ENCODE assay signal across 8 mouse cellular contexts in genomic region chr4:116075631-116076368, GRCm38 (mm10). TPM values are rescaled to one million over a fixed set of nuclear protein-coding genes. Genes with fewer than 3 reads are reported as not detected.
DNase-seq lines count a peak whose midpoint lies in the region; ATAC-seq and TF ChIP-seq lines count a peak whose summit lies in the region.

No protein-coding gene starts in this region.

- H3K27me3 ChIP-seq in G1E (ENCODE audit: insufficient read depth, low read length) = no peaks in the 10 kb centered on the region
- no peaks in the 10 kb centered on the region for H3K27me3 ChIP-seq in forebrain, embryonic 13.5 days

- WGBS in forebrain, embryonic 13.5 days = under 1% methylated on average over 62 of the region's 77 CpGs

- H3K4me1 ChIP-seq in G1E (ENCODE audit: insufficient read depth, low read depth, low read length) = peaks cover 43% of the 10 kb centered on the region
- peaks cover 35% of the 10 kb centered on the region for H3K4me1 ChIP-seq in forebrain, embryonic 13.5 days

- peak overlapping the region; percentile 92 for H3K9ac ChIP-seq in forebrain, embryonic 13.5 days

- peak overlapping the region; percentile 92 for H3K4me2 ChIP-seq in forebrain, embryonic 13.5 days

- peak; percentile 45 for DNase-seq in G1E (ENCODE audit: low spot score)
- peak; percentile 53 for DNase-seq in c-Kit-negative CD71-positive TER-119-positive erythroid progenitor cells, embryonic 14.5 days (ENCODE audit: low read depth, low spot score)
- peak; percentile 84 for DNase-seq in heart, postnatal 4 days
- DNase-seq in layer of hippocampus, postnatal 10 days (ENCODE audit: low spot score in 2 of 2) = peak; percentile 71 to 81
- DNase-seq in lung, postnatal 14 days = peak; percentile 75
- peak; percentile 74 for DNase-seq in ovary, postnatal 36 days (ENCODE audit: low spot score)
- peak; percentile 56 to 75 for DNase-seq in urinary bladder, adult 18-20 months (ENCODE audit: low spot score in 2 of 2)

- TF ChIP-seq CTCF in G1E (IDR thresholded peaks at IDR 0.05; ENCODE audit: low read depth, low read length) = peak; percentile 25; the same call in 1 of the 2 replicates

- no peak for ATAC-seq in G1E (ENCODE audit: extremely low read depth, insufficient number of reproducible peaks, low FRiP score, poor library complexity, severe bottlenecking)
- ATAC-seq in forebrain, embryonic 13.5 days = peak; percentile 71

- no peaks in the 10 kb centered on the region for H3K9me3 ChIP-seq in G1E (replicated peaks)
- H3K9me3 ChIP-seq in forebrain, embryonic 13.5 days (replicated peaks) = no peaks in the 10 kb centered on the region

- peaks cover 45% of the 10 kb centered on the region for H3K36me3 ChIP-seq in G1E (replicated peaks)
- peaks cover 16% of the 10 kb centered on the region for H3K36me3 ChIP-seq in forebrain, embryonic 13.5 days (ENCODE audit: poor library complexity, severe bottlenecking)

- H3K4me3 ChIP-seq in G1E (ENCODE audit: low read depth, low read length) = peak overlapping the region; percentile 96
- H3K4me3 ChIP-seq in forebrain, embryonic 13.5 days = peak overlapping the region; percentile 84

- H3K27ac ChIP-seq in forebrain, embryonic 13.5 days = peak overlapping the region; percentile 96

RNA-seq across cellular contexts. Expression of gene Lrrc41, which starts 0.7 kb away (rescaled TPM):
- total RNA-seq in G1E (2014; fragmentation: Nextera tagmentation) (89.0 and 109 TPM in 2 replicates), G1E (2017) (44.9 and 49.4 TPM in 2 replicates)
- 36.3 and 55.8 TPM in 2 replicates for polyA plus RNA-seq in G1E (2012)
- polyA plus RNA-seq in forebrain, embryonic 13.5 days (2015; fragmentation: Nextera tagmentation; extraction: Ambion mirVana) = 54.3 and 59.7 TPM in 2 replicates
- total RNA-seq in heart, postnatal 4 days (2021) = 10 to 100 TPM; 40.6 to 41.5 TPM
- total RNA-seq in layer of hippocampus, postnatal 10 days (2021) = 10 to 100 TPM; 51.9 to 52.8 TPM

RNA-seq across cellular contexts. Expression of gene Uqcrh, which starts 0.9 kb away (rescaled TPM):
- 103 and 132 TPM in 2 replicates for total RNA-seq in G1E (2014; fragmentation: Nextera tagmentation)
- 455 and 620 TPM in 2 replicates for total RNA-seq in G1E (2017)
- 31.1 and 31.2 TPM in 2 replicates for polyA plus RNA-seq in G1E (2012)
- 477 and 508 TPM in 2 replicates for polyA plus RNA-seq in forebrain, embryonic 13.5 days (2015; fragmentation: Nextera tagmentation; extraction: Ambion mirVana)
- total RNA-seq in heart, postnatal 4 days (2021) = 1,000 to 10,000 TPM; 1,575 to 1,686 TPM
- total RNA-seq in layer of hippocampus, postnatal 10 days (2021) = 100 to 1,000 TPM; 402 to 460 TPM

RNA-seq across cellular contexts. Expression of gene Nsun4, which starts 22.1 kb away (rescaled TPM):
- 11.7 and 25.6 TPM in 2 replicates for total RNA-seq in G1E (2014; fragmentation: Nextera tagmentation)
- 13.6 and 14.6 TPM in 2 replicates for total RNA-seq in G1E (2017)
- 0.31 and 0.32 TPM in 2 replicates for polyA plus RNA-seq in G1E (2012)
- polyA plus RNA-seq in forebrain, embryonic 13.5 days (2015; fragmentation: Nextera tagmentation; extraction: Ambion mirVana) = 13.7 and 15.6 TPM in 2 replicates
- total RNA-seq in heart, postnatal 4 days (2021) = 10 to 100 TPM; 27.0 to 28.6 TPM
- 1 to 10 TPM; 8.1 to 8.2 TPM for total RNA-seq in layer of hippocampus, postnatal 10 days (2021)

RNA-seq across cellular contexts. Expression of gene Rad54l, which starts 47.7 kb away (rescaled TPM):
- 46.1 and 56.1 TPM in 2 replicates for total RNA-seq in G1E (2014; fragmentation: Nextera tagmentation)
- 43.2 and 47.0 TPM in 2 replicates for total RNA-seq in G1E (2017)
- polyA plus RNA-seq in G1E (2012) = 2.4 and 3.4 TPM in 2 replicates
- polyA plus RNA-seq in forebrain, embryonic 13.5 days (2015; fragmentation: Nextera tagmentation; extraction: Ambion mirVana) = 45.8 and 48.7 TPM in 2 replicates
- 10 to 100 TPM; 10.4 to 10.6 TPM for total RNA-seq in heart, postnatal 4 days (2021)
- total RNA-seq in layer of hippocampus, postnatal 10 days (2021) = 1 to 10 TPM; 1.6 to 2.1 TPM

RNA-seq across cellular contexts. Expression of gene Pomgnt1, which starts 47.8 kb away (rescaled TPM):
- 35.2 and 40.5 TPM in 2 replicates for total RNA-seq in G1E (2014; fragmentation: Nextera tagmentation)
- total RNA-seq in G1E (2017) = 37.2 and 47.0 TPM in 2 replicates
- 5.5 and 6.2 TPM in 2 replicates for polyA plus RNA-seq in G1E (2012)
- polyA plus RNA-seq in forebrain, embryonic 13.5 days (2015; fragmentation: Nextera tagmentation; extraction: Ambion mirVana) = 52.8 and 54.2 TPM in 2 replicates
- total RNA-seq in heart, postnatal 4 days (2021) = 10 to 100 TPM; 83.3 to 84.7 TPM
- 10 to 100 TPM; 72.8 to 76.9 TPM for total RNA-seq in layer of hippocampus, postnatal 10 days (2021)
